ENCODE assay signal across 19 mouse cellular contexts in the genomic region with DNA sequence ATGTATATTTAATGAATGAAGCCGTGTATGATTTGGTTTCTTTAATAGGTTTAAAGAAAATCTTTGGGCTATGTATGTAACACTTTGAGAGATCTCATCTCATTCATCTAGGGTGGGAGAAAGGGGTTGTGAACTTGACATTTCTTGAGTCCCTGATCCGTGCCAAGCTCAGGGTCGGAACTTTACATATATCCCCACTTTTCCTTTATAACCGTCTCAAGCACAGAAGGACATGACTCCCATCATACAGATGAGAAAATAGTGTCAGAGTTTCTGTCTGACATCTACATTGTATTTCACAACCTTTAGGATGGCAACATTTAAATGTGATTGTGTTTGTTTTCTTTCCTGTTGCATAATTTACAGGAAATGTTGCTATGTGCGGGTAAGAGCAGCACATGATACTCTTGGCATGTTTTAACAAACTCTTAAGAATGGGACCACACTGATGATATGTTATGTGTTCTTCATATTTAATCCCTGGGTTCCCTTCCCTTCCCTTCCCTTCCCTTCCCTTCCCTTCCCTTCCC. TPM values are rescaled to one million over a fixed set of nuclear protein-coding genes. Genes with fewer than 3 reads are reported as not detected.
DNase-seq lines count a peak whose midpoint lies in the region; ATAC-seq and TF ChIP-seq lines count a peak whose summit lies in the region.
"Had no signal": no experiment of that assay in that cellular context is flagged by ENCODE, and none has a peak within 500 bp of the region (broad histone marks: within the 10 kb centered on the region; RNA-seq: fewer than 3 reads in every experiment).

No protein-coding gene starts in this region.

- intact Hi-C loops in heart, adult 2 months (cut with DNase I), result no loop called here

- H3K4me1 ChIP-seq in heart, postnatal 0 days (ENCODE audit: control insufficient read depth, insufficient read depth), result peaks cover 38% of the 10 kb centered on the region
- H3K4me1 ChIP-seq in heart, adult 2 months (ENCODE audit: control insufficient read depth, insufficient read depth, low read length), result peaks cover 23% of the 10 kb centered on the region

- no peak for TF ChIP-seq CTCF in heart, postnatal 0 days (IDR thresholded peaks at IDR 0.05; ENCODE audit: low read depth)
- no peak for TF ChIP-seq CTCF in heart, adult 2 months (IDR thresholded peaks at IDR 0.05)

- H3K79me2 ChIP-seq in heart, adult 2 months (replicated peaks; ENCODE audit: control insufficient read depth, insufficient read depth, low read length), result peaks cover 7% of the 10 kb centered on the region

- peaks cover 3% of the 10 kb centered on the region; the same call in 1 of the 2 replicates for H3K36me3 ChIP-seq in heart, postnatal 0 days (replicated peaks; ENCODE audit: control insufficient read depth, insufficient read depth, low read length)
- H3K36me3 ChIP-seq in heart, adult 2 months (ENCODE audit: control insufficient read depth, insufficient read depth, low read length), result peaks cover 38% of the 10 kb centered on the region
- H3K36me3 ChIP-seq: hindbrain, embryonic 12.5 days; limb, embryonic 12.5 days; liver, embryonic 15.5 days had no signal

- 76% methylated on average over 5 of the region's 5 CpGs for WGBS in heart, postnatal 0 days
- WGBS in heart, adult 2 months, result 79% methylated on average over 5 of the region's 5 CpGs

- H3K27me3 ChIP-seq in heart, postnatal 0 days (ENCODE audit: control insufficient read depth, insufficient read depth, low read length), result no peaks in the 10 kb centered on the region
- no peaks in the 10 kb centered on the region for H3K27me3 ChIP-seq in heart, adult 2 months (ENCODE audit: control insufficient read depth, insufficient read depth, low read length)
- H3K27me3 ChIP-seq: embryonic facial prominence, embryonic 15.5 days; hindbrain, embryonic 12.5 days; limb, embryonic 12.5 days; liver, embryonic 15.5 days; Patski had no signal

- H3K9me3 ChIP-seq in heart, postnatal 0 days (replicated peaks; ENCODE audit: control insufficient read depth, low read length), result no peaks in the 10 kb centered on the region
- H3K9me3 ChIP-seq: embryonic facial prominence, embryonic 15.5 days; hindbrain, embryonic 12.5 days; limb, embryonic 12.5 days; liver, embryonic 15.5 days had no signal

- no peak overlapping the region for H3K4me2 ChIP-seq in heart, postnatal 0 days (ENCODE audit: low read depth, low read length)
- H3K4me2 ChIP-seq: embryonic facial prominence, embryonic 15.5 days; hindbrain, embryonic 12.5 days; limb, embryonic 12.5 days; liver, embryonic 15.5 days; midbrain, embryonic 11.5 days had no signal

- no peak for TF ChIP-seq EP300 in heart, postnatal 0 days (IDR thresholded peaks at IDR 0.05; ENCODE audit: low read depth)
- no peak for TF ChIP-seq EP300 in heart, adult 2 months (IDR thresholded peaks at IDR 0.05; ENCODE audit: insufficient read depth, low read depth, low read length)

- no peak for ATAC-seq in heart, postnatal 0 days (ENCODE audit: insufficient read depth, low read depth)
- ATAC-seq in common myeloid progenitor, adult 5-6 weeks (replicated peaks; ENCODE audit: low read depth, poor library complexity, severe bottlenecking), result peak; percentile 50
- peak; percentile 74 for ATAC-seq in monocyte, adult 5-6 weeks (replicated peaks; ENCODE audit: insufficient number of reproducible peaks, low FRiP score, low TSS enrichment, poor library complexity, severe bottlenecking)
- ATAC-seq in erythroblast, adult 5-6 weeks (replicated peaks; ENCODE audit: low FRiP score, poor library complexity, severe bottlenecking), result no peak
- ATAC-seq: Patski had no signal

- no peak overlapping the region for H3K4me3 ChIP-seq in heart, postnatal 0 days (ENCODE audit: low read depth, low read length)
- no peak overlapping the region for H3K4me3 ChIP-seq in heart, adult 2 months
- H3K4me3 ChIP-seq: embryonic facial prominence, embryonic 15.5 days; hindbrain, embryonic 12.5 days; limb, embryonic 12.5 days; liver, embryonic 15.5 days had no signal

- no peak for DNase-seq in heart, postnatal 0 days (ENCODE audit: low spot score)
- DNase-seq in heart, adult 2 months, result no peak
- peak; percentile 49 for DNase-seq in CD4-positive helper T cell, adult 2 months (ENCODE audit: low read depth, low spot score)
- no peak for DNase-seq in adrenal gland, postnatal 14 days
- DNase-seq: cerebellum, adult 11-12 months; cerebellum, postnatal 25 days; heart, postnatal 14 days; kidney, adult 8-10 months; kidney, postnatal 36 days; right cerebral cortex, postnatal 14 days had no signal

- H3K27ac ChIP-seq in heart, postnatal 0 days (ENCODE audit: low read depth), result peak overlapping the region; percentile 83; the same call in 1 of the 2 replicates
- H3K27ac ChIP-seq in heart, adult 2 months, result no peak overlapping the region; the same call in 1 of the 2 replicates
- H3K27ac ChIP-seq: embryonic facial prominence, embryonic 15.5 days; hindbrain, embryonic 12.5 days; limb, embryonic 12.5 days; liver, embryonic 15.5 days had no signal

- H3K9ac ChIP-seq in heart, postnatal 0 days (replicated peaks; ENCODE audit: low read depth, low read length), result no peak overlapping the region
- no peak overlapping the region for H3K9ac ChIP-seq in heart, adult 2 months (ENCODE audit: low read depth, low read length)
- H3K9ac ChIP-seq: embryonic facial prominence, embryonic 15.5 days; hindbrain, embryonic 12.5 days; limb, embryonic 12.5 days; liver, embryonic 15.5 days had no signal

- no peak for TF ChIP-seq POLR2A in heart, adult 2 months (IDR thresholded peaks at IDR 0.05; ENCODE audit: insufficient read depth, low read depth, low read length)

RNA-seq across cellular contexts. Expression of a gene that starts 26.4 kb away (rescaled TPM):
- total RNA-seq in heart, postnatal 0 days (2014; rRNA removed; ENCODE audit: low replicate concordance), result 52.1 and 69.1 TPM in 2 replicates
- polyA plus RNA-seq in heart, postnatal 0 days (2015; fragmentation: Nextera tagmentation; extraction: Ambion mirVana), result 13.9 and 15.1 TPM in 2 replicates
- 10 to 100 TPM; 54.7 to 59.0 TPM for total RNA-seq in heart, adult 2 months (2021)
- 66.7 and 86.2 TPM in 2 replicates for polyA plus RNA-seq in heart, adult 2 months (2012; rRNA removed)
- 71.0 and 78.3 TPM in 2 replicates for total RNA-seq in common myeloid progenitor, adult 5-6 weeks (2017)
- 25.0 to 32.6 TPM (median 27.0 TPM) in 3 replicates for total RNA-seq in monocyte, adult 5-6 weeks (2017)
- total RNA-seq in erythroblast, adult 5-6 weeks (2015; ENCODE audit: low replicate concordance), result 5.8 and 35.1 TPM in 2 replicates
- total RNA-seq in erythroblast, adult 5-6 weeks (2017; ENCODE audit: low replicate concordance), result 7.1 and 14.6 TPM in 2 replicates
- total RNA-seq in adrenal gland, postnatal 14 days (2021), result 44.3 and 47.7 TPM in 2 replicates

RNA-seq across cellular contexts. Expression of a gene that starts 40.4 kb away (rescaled TPM):
- total RNA-seq in heart, postnatal 0 days (2014; rRNA removed; ENCODE audit: low replicate concordance), result 3.2 and 6.5 TPM in 2 replicates
- 2.3 and 2.4 TPM in 2 replicates for polyA plus RNA-seq in heart, postnatal 0 days (2015; fragmentation: Nextera tagmentation; extraction: Ambion mirVana)
- total RNA-seq in heart, adult 2 months (2021), result 1 to 10 TPM; 6.9 to 7.0 TPM
- 5.4 and 8.3 TPM in 2 replicates for polyA plus RNA-seq in heart, adult 2 months (2012; rRNA removed)
- 5.1 and 7.9 TPM in 2 replicates for total RNA-seq in common myeloid progenitor, adult 5-6 weeks (2017)
- total RNA-seq in monocyte, adult 5-6 weeks (2017), result 2.0 to 3.9 TPM (median 2.7 TPM) in 3 replicates
- 1.7 and 3.1 TPM in 2 replicates for total RNA-seq in erythroblast, adult 5-6 weeks (2015; ENCODE audit: low replicate concordance)
- total RNA-seq in erythroblast, adult 5-6 weeks (2017; ENCODE audit: low replicate concordance), result 2.0 and 3.3 TPM in 2 replicates
- total RNA-seq in adrenal gland, postnatal 14 days (2021), result 12.0 and 15.4 TPM in 2 replicates

Comparison
In these comparisons a context has a peak if more than half of its experiments do, and no peak if none do; other contexts are left out.
1. ATAC-seq: peak in common myeloid progenitor, adult 5-6 weeks (single experiment) and monocyte, adult 5-6 weeks (single experiment); none in heart, postnatal 0 days (single experiment) and erythroblast, adult 5-6 weeks (single experiment).